Mouse (Mus musculus) ES-Bruce4 (cell line): ENCODE results near the gene Cbx5.
"Not testable (repeated sequence)": the region's sequence is repeated elsewhere in the genome, so short reads cannot be mapped to it uniquely, and the experiment has no call there.

Experiments
- CTCF ChIP-seq: IDR thresholded peaks from one replicate; pipeline ENCODE4 v1.8.1; 2011; ENCODE audit warnings: low read depth, low read length
- POLR2A ChIP-seq: IDR thresholded peaks from one replicate; pipeline ENCODE4 v1.8.1; 2011; ENCODE audit warnings: low read length; ENCODE audit not compliant: insufficient read depth

GRCm38 (mm10) chr15:103249511-103249910 is 9.9 kb upstream of the Cbx5 start:
- not testable (repeated sequence) for TF ChIP-seq CTCF, POLR2A
